14 mouse cellular contexts compared by ENCODE assay signal in genomic region chr2:179587069-179587468, GRCm38 (mm10).
"Had no signal": no experiment of that assay in that cellular context is flagged by ENCODE, and none has a peak within 500 bp of the region (broad histone marks: within the 10 kb centered on the region; RNA-seq: fewer than 3 reads in every experiment).

No protein-coding gene starts in this region.

- H3K27ac ChIP-seq: midbrain, embryonic 13.5 days; midbrain, embryonic 15.5 days; neural tube, embryonic 12.5 days; stomach, embryonic 15.5 days; stomach, postnatal 0 days had no signal

- ATAC-seq: midbrain, embryonic 13.5 days had no signal

- H3K4me2 ChIP-seq: lung, embryonic 14.5 days; midbrain, embryonic 11.5 days; midbrain, embryonic 13.5 days; midbrain, embryonic 15.5 days; neural tube, embryonic 12.5 days; stomach, embryonic 15.5 days had no signal

- H3K4me3 ChIP-seq: megakaryocyte, embryonic 14.5 days; midbrain, embryonic 13.5 days; midbrain, embryonic 15.5 days; neural tube, embryonic 12.5 days; stomach, embryonic 15.5 days had no signal

- H3K27me3 ChIP-seq: megakaryocyte, embryonic 14.5 days; midbrain, embryonic 15.5 days; neural tube, embryonic 12.5 days; stomach, embryonic 15.5 days had no signal

- H3K9me3 ChIP-seq: midbrain, embryonic 13.5 days; midbrain, embryonic 15.5 days; neural tube, embryonic 12.5 days; stomach, embryonic 15.5 days had no signal

- H3K9ac ChIP-seq: lung, embryonic 14.5 days; midbrain, embryonic 13.5 days; midbrain, embryonic 15.5 days; neural tube, embryonic 12.5 days; stomach, embryonic 15.5 days had no signal

- H3K36me3 ChIP-seq: midbrain, embryonic 13.5 days; midbrain, embryonic 15.5 days; neural tube, embryonic 12.5 days; stomach, embryonic 15.5 days had no signal

- DNase-seq: lung, adult 18-20 months; lung, embryonic 14.5 days; lung, postnatal 10 days; lung, postnatal 4 days; thymus, adult 2 months; thymus, postnatal 25 days; thymus, postnatal 4 days had no signal

- H3K4me1 ChIP-seq: megakaryocyte, embryonic 14.5 days; stomach, embryonic 15.5 days had no signal
